Mouse (Mus musculus): ENCODE data around the gene Lrrk1. TPM values are rescaled to one million over a fixed set of nuclear protein-coding genes. Genes with fewer than 3 reads are reported as not detected.

The Lrrk1 gene
- total RNA-seq, 2 experiments from 2014 or later, result 12.4 to 16.4 TPM

DNA sequence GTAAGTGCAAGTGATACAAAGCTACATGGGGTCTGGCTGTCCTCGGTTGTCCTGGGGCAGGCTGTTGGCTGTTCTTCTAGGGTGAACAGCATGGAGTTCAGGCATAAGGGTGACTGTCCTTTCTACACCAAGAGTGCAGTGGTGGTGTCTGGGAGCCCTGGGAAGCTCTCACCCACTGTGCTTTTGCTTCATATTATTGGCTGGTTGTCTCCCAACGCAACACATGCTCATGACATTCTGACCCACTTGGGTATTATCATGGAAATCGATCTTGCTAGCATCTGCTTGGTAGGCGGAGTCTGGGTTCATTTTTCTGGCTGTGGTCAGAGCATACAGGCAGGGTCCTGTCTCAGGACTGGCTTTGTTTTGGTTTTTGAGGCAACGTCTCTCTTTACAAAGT is 131.7 kb downstream of the Lrrk1 start:
- no peak for DNase-seq

DNA sequence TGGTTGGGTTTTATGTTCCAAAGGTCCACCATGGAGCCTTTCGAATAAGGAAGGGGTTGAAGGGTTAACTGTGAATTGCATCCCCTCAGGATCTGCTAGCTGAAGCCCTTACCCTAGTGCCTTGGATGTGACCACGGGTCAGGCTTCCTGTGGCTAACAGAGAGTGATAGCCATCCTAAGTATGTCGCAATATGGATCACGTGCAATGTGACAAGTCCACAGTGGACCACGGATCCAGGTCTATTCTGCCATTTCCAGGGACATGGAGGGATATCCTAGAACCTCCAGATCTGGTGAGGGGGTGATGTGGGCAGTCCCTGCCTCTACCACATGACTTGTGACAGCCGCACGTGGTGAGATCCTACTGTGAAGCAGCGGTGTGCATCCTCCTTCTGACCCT is 133.2 kb downstream of the Lrrk1 start:
- no peak for DNase-seq

DNA sequence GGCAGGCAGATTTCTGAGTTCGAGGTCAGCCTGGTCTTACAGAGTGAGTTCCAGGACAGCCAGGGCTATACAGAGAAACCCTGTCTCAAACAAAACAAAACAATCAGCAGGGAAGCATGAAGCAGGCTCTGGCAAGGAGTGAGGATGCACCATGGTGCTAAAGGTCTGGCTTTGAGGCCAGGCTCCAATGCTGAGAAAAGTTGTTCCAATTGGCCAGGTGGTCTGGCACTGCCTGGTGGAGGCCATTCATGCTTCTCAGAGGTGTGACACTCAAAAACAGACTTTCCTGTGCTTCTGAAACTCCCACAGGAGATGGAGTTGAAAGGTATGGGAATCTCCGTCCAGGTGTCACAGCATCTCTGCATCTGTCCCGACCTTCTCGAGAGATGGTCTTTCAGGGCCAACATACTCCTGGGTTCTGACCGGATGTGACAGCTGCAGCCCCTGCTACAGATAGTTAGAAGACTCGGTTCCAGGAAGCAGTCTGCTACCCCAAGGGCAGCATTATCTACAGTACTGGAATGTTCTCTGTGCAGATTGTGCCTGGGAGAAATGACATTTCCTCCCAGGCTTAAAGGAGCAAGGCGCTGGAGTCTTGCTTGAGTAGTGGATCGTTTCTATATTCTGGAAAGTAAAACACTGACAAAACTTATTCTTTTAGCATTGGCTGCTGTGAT is 134.0 kb downstream of the Lrrk1 start:
- no peak for DNase-seq

DNA sequence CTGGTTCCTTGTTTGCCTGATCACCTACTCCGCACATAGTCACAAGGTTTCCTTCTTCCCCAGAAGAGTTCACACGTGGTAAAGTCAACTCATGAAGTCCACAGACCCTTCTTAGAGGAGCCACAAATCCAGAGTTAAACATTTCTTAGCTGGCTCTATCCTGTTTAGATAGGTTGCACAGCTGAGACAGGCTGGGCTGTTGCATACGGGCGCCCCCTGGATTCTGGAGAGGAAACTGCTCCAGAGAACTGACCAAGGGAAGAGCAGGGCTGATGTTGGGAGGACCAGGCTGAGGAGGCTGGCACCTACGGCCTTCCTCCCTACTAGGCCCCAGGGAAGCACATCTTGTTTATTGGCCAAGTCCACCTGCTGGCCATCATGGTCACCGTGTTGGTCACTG is 138.1 kb downstream of the Lrrk1 start:
- DNase-seq, result peak; percentile 90

DNA sequence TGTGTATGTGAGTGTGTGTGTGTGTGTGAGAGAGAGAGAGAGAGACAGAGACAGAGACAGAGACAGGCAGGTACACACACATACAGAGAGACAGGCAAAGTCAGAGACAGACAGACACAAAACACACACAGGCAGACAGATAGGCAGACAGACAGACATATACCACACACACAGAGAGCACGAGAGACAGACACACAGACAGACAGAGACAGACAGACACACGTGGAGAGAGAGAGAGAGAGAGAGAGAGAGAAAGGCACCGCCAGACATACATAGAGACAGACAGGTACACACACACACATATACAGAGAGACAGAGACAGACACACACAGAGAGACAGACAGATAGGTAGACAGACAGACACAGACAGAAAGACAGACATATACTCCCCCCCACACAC is 138.7 kb downstream of the Lrrk1 start:
- DNase-seq, result no peak

DNA sequence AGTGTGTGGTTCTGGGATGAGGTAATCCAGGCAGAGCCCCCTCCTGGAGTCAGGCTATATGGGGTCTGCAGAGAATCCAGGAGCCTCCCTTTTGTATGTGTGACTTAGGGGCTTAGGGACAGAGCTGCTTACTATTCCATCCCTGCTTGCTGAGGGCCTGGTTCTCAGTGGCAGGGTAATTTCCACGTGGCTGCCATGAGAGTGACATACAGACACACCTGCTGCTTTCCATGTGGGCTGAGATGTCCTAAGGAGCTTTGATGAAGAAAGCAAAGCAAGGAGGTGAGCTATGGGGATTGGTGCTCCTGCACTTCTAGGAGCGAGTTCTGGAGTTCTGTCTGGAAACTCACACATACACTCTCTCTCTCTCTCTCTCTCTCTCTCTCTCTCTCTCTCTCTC is 139.1 kb downstream of the Lrrk1 start:
- no peak for DNase-seq

DNA sequence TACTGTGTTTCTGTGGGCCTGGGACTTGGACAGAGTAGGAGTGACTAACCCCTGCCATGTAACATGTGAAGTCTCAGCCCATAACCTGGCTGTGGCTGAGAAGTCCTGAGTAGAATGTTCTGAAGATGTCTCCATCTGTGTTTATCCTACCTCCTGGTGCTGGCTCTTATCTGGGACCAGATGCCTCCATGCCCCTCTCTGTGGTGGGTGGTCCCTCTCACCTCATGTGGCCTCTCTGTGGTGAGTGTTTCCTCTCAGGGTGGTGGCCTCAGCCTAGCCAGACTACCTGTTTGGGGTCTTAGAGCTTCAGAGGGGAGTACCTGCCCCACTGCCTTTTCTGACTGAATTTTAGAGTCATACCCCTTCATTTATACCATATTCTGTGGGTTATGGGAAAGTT is 139.9 kb downstream of the Lrrk1 start:
- DNase-seq, result no peak

DNA sequence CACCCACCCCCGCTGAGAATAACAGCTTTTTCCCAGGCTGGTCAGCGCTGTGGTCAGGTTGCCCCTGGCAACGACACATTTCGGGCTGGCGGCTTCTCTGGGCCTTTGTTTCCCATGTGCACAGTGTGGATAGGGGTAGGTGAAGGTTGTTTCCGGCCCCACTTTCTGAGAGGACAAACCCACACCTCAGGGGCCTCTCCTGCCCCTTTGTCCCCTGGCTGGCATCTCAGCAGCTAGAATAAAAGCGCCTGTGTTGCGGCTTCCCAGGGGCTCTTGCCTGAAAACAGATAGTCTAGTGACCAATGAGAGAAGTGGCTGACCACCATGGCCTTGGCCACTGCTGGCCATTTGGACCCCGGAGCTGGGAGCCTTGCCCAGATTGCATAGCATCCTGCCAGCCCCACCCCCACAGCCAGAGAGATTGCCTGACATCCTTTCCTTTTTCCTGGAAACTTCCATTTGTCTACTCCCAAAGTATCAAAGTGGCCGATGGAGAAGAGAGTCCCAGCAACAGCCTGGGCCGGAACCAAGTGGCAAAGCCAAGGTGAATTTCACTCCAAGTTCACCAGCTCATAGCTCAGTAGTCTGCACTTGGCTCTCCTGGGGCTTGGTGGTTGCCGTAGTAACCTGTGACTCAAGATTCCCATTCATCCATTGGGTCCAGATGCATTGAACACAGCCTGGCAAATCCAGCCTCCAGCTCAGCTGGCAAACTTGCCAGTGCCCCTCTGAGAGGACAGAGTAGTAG is 140.7 kb downstream of the Lrrk1 start:
- peak; percentile 60 for DNase-seq

DNA sequence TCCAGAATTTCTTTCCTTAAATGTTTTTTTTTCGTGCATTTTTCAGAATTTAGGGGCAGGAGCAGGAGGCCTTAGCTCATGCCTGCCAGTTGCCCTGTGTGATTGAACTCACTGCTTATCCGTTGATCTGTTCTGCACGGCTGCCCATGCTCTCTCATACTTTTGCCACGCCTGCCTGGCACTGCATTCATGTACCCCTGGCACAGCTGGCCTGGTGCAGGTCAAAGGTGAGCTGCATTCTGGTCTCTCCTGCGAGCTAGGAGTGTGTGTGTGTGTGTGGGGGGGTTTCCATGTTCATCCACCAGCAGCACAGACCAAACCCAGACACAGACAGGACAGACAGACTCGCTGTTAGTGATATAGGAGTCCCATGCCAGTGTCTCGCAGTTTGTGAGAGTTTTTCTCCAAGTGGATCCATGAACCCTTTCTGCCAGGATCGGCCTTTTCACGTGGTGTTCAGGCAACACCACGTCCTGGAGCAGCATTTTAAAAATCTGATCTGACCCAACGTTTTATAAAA is 141.4 kb downstream of the Lrrk1 start:
- no peak for DNase-seq

DNA sequence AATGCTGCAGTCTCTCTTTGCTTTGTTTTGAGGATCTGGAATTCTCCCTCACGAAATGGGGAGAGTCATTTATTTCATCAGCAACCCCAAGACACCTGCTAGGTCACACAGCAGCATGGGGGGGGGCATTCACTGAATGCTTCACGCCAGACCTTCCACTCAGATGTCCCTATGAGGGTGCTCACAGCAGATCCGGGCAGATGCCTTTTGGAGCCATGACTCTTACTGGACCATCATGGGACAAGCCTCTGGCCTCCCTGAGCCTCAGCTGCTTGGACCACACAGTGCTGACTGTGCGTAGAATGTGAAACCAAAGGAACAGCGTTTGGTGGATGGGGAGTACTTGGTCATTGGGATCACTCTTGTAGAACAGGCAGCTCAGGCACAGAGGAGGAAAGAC is 142.5 kb downstream of the Lrrk1 start:
- no peak for DNase-seq

DNA sequence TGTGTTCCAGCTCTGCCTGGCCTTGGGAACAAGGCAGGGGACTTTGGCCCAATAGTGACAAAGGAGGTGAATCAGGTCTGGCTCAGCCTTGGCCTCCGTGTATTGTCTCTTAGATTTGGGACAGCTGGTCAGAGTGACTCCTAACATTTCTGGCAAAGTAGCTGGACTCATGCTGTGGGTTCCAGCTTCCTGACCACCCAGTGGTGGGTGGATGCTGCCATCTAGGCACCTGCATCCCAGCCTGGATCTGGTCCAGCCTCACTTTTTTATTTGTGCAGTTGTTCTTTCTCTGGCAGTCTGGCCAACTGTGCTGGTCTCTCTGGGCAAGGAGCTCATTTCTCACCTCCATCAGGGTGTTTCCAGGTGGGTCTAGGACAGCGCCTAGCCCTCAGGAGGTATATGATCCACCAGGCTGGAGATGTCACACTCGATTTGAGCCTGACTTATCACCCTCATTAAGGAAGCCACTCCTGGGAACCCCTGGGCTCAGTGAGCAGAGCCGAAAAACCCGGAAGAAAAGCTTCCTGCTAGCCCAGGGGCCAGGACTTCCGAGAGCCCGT is 144.3 kb downstream of the Lrrk1 start:
- peak; percentile 1 for DNase-seq

DNA sequence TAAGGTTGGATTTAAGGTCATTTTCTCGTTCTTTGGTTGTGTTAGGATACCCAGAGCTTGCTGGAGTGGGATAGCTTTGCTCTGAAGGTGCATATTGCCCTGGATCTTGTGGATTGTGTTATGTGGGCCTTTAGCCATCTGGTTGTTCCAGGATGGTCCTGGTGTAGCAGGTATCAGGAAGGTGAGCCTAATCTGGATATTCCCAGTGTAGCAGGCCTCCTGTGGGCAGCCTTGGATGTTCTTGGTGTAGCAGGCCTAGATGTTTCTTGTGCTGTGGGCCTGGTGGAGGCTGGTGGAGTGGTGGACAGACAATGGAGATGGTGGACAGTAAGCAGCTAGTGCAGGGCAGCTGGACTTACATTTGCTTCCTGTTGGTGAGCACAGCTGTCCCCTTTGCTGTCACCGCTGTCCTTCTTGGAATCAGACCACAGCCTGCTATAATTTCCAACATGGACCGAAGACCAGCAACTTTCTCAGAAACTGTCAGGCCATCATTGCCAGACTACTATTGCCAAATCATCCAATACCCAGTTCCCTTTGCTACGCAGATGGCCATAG is 146.2 kb downstream of the Lrrk1 start:
- no peak for DNase-seq

DNA sequence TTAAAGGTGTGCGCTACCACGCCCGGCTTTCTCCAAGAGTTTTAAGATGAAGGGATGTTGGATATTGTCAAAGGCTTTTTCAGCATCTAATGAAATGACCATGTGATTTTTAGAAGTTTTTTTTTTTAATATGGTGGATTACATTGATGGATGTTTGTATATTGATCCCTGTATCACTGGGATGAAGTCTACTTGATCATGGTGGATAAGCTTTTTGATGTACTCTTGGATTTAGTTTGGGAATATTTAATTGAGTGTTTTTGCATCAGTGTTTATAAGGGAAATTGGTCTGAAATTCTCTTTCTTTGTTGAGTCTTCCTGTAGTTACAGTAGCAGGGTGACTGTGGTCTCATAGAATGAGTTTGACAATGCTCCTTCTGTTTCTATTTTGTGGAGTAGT is 150.0 kb downstream of the Lrrk1 start:
- DNase-seq, result no peak

DNA sequence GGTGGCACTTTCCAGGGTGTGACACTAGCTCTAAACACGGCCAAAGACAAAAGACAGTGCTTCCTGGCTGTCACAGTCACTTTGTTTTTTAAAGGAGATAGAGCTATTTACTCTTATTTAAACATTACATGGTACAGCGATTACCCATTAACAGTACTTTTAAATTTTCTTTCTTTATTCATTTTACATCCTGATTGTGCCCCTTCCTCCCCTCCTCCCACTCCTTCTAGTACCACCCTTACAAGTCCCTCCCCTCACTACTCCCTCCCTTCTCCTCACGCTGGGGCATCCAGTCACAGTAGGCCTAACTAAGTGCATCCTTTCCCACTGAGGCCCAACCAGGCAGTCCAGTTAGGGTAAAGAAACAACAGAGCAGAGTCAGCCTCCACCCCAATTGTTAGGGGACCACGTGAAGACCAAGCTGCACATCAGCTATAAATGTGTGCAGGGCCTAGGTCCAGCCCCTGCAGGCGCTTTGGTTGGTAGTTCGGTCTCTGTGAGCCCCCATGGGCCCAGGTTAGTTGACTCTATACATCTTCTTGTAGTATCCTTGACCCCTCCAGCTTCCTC is 154.1 kb downstream of the Lrrk1 start:
- DNase-seq, result peak; percentile 0

DNA sequence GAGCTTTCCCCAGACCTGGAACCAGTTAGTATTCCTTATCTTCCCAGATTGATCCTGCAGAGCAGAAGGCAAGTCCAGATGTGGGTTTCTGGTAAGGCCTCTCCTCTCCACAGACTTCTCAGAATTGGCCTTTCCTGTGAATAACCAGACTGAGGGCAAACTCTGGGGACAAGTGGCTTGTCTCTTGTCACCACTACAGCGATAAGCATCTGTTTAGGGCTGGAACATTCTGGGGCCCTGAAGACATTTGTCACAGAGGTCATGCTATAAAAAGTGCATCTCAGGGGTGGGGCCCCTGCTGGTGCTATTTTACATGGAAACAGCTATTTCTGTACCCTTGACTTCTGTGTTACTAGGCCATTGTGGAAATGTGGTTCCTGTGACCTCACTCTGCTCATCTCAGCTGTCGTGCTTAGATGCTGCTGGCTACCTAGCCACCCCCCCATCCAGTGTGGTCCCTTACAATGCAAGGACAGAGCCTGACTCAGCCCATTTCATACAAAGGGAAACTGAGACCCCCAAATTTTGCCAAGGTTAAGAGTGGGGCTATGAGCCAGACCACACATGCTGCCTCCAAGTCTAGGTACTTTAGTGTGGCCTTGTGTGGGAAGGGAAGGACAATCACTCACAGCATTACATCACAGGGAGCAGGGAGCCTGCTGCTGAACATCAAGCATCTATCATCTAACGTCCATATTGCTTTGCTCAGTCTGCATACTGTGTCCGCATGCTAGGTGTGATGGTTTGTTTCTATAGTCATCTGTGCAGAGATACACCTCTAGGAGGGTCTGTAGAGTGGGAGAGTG is 154.8 kb downstream of the Lrrk1 start:
- DNase-seq, result no peak

DNA sequence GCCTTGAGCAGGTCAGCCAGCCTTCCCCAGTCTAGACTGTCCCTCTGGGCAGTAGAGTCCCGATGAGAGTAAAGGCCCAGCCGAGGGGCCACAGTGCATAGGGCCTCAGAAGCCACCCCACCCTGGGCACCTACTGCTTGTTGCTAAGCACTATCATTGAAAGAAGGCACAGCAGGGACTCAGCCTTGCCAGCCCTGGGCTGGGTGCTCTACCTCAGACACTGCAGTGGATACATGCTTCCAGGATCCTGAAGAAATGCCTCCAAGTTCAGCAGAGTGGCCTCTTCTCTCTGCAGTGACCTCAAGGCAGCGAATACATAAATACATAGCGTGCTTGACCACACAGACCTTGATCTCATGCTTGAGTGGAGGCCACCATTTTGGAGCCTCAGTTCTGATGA is 156.3 kb downstream of the Lrrk1 start:
- DNase-seq, result no peak

DNA sequence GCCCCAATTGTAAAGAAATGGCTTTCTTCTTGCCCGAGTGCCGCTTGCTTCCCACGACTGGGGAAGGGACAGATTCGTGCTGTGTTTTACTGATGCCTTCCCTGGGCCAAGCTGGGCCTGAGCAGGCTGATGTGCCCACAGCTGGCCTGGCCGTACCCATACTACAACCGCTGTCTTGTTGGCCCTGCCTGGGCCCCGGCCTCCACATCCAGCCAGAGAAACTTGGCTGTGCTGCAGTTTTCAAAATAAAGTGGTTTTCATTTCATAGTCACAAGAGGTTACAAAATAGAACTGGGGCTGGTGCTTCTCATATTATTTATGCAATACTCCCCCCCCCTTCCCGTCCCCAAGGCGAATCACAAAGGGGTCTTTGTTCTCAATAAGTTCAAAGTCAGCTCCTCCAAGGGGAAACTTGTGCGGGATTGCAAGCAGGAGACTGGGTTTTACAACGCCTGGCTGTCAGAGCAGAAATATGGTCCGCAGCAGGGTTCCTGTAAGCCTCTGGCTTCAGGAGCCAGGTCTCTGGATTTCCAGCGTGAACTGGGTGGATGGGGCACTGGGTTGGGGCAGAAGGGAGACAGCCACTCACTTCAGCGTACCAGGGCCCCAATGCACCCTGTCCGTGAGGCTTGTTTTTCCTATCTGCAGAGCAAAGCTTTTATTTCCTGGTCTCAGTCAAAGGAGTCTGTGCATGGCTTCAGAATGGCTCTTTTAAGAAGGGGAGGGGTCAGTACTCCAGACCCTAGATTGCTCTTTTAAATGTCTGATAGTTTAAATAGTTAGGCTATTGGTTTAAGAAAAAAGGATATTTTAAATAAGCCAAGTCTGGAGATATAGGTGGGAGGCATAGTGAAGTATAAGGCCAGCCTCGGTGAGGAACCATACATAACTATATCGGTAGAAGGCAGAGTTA is 157.3 kb downstream of the Lrrk1 start:
- no peak for DNase-seq

DNA sequence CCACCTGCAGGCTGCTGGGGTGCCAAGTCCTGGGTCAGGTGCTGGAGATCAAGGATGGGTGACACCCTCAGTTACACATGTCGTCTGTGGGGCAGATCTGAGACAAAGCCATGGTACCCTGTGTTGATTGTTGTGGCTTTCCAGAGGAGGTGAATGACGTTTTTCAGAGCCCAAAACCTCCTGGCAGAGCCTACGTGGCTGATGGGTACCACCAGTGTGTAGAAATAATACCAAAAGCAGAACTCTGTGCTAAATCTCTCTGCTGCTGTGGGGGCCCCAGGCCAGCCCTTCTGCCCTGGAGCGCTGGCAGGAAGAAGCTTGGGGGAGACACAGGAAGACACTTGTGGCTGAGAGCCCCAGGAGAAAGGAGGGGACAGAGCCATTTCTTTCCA is 157.9 kb downstream of the Lrrk1 start:
- no peak for DNase-seq

DNA sequence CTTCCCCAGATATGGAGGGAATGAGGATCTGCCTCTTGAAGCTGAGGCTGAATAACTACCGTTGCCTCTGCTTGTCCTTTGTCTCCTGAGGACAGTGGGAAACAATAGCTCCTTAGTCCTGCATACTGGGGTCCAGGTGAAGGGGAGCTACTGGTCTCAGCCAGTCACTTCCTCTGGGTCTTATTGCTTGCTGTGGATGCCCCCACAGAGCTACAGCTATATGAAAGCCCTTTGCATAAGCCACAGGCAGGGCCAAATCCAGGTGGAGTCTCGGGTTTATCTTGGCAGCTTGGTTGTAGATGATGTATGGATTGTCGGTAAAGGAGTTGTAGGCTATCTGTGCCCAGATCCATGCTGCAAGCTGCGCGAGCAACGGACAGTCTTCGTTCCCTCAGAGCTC is 158.7 kb downstream of the Lrrk1 start:
- no peak for DNase-seq

DNA sequence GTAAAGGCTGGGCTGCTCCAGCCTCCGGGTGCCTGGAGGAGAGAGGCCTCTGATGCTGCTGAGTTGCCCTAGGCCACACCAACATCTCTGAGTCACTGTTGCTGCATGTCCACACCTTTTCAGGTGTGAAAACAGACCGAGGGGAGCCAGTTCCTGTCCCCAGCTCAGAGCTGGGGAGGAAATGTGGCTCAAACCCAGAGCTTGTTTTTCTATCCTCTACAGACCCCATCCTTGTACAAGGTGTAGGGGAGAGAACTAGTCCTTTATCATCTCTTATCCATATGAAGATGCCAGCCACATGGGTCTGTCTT is 159.6 kb downstream of the Lrrk1 start:
- no peak for DNase-seq
